Mouse (Mus musculus): ENCODE results near the gene Pde1a. TPM values are rescaled to one million over a fixed set of nuclear protein-coding genes. Genes with fewer than 3 reads are reported as not detected.
"Not testable (repeated sequence)": the region's sequence is repeated elsewhere in the genome, so short reads cannot be mapped to it uniquely, and the experiment has no call there.

Pde1a gene
- polyA plus RNA-seq, 1 experiment from 2014 or later = 2.5 TPM

- no peak overlapping the region for H3K4me3 ChIP-seq (replicated peaks)
- WGBS (ENCODE audit: insufficient replicate concordance) = 70% methylated on average over 6 of the region's 6 CpGs
- H3K9ac ChIP-seq = no peak overlapping the region
- no peaks in the 10 kb centered on the region for H3K4me1 ChIP-seq (replicated peaks)
- H3K27ac ChIP-seq (replicated peaks) = no peak overlapping the region
- H3K9me3 ChIP-seq (replicated peaks) = no peaks in the 10 kb centered on the region
- H3K27me3 ChIP-seq = no peaks in the 10 kb centered on the region
- no peak for ATAC-seq (ENCODE audit: insufficient read depth)
- H3K4me2 ChIP-seq = no peak overlapping the region
- H3K36me3 ChIP-seq (replicated peaks) = no peaks in the 10 kb centered on the region
Observed at GRCm38 (mm10) chr2:79883631-79884350, 245.5 kb downstream of the Pde1a start.

DNA sequence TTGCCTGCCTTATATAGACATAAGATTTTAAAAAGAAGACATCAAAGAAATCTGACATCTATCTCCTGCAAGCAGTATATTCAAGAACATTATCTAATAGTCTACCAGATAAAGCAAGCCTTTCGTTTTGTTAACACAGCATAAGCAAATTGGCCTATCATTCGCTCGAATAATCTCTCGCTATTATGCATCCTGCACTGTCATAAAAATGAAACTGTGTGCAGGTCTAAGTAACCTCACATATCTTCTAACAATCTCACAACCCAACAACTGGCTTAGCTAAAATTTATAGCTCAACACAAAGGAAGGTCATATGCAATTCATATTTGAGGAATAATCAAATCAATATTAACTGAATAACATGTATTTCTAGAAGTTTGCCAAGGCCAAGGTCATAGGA lies 246.0 kb downstream of the Pde1a start:
- Histone ChIP-seq H3K36me3 (replicated peaks) (no peaks in the 10 kb centered on the region), H3K4me2 (no peak overlapping the region), H3K9me3 (replicated peaks) (no peaks in the 10 kb centered on the region), H3K27ac (replicated peaks) (no peak overlapping the region), H3K4me1 (replicated peaks) (no peaks in the 10 kb centered on the region), H3K4me3 (replicated peaks) (no peak overlapping the region), H3K9ac (no peak overlapping the region), H3K27me3 (no peaks in the 10 kb centered on the region)
- 75% methylated on average over 4 of the region's 4 CpGs for WGBS (ENCODE audit: insufficient replicate concordance)
- no peak for ATAC-seq (ENCODE audit: insufficient read depth)

DNA sequence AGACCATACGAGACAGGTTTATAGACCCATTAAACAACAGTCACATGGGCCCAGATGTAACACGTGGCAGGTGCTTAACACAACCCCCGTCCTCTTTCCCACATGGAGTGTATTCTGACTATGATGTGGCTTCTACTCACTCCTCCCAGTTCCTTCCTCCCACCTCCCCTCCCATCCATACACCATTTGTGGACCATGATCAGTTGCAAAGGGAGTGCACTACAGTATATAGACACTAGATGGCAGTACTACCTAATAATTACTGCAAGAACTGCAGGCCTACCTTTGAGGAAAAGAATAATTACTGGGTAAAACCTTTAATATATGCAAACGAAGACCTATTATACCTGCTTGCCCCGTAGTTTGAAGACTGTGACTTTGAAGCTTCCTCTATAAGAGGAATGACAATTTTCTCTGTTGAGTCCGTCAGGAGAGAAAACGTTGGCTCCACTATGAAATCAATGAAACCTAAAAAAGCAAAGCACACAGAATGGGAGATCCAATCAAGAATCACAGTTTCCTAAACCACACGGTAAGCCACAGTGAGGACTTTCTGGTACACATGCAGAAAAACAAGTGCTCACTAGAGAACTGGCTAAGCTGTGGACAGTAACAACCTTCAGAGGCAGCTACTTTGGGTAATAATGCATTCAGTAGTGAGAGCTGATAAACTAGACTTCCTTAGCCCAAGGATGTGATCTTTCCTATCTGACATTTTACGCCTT lies 263.8 kb downstream of the Pde1a start:
- no peak for ATAC-seq (ENCODE audit: insufficient read depth)
- WGBS (ENCODE audit: insufficient replicate concordance) = 31% methylated on average over 9 of the region's 9 CpGs
- no peaks in the 10 kb centered on the region for H3K9me3 ChIP-seq (replicated peaks)

GRCm38 (mm10) chr2:79856874-79857273 lies 272.4 kb downstream of the Pde1a start:
- Histone ChIP-seq H3K36me3 (replicated peaks) (no peaks in the 10 kb centered on the region), H3K9ac (no peak overlapping the region), H3K4me2 (no peak overlapping the region), H3K27ac (replicated peaks) (no peak overlapping the region), H3K4me1 (replicated peaks) (no peaks in the 10 kb centered on the region), H3K4me3 (replicated peaks) (no peak overlapping the region), H3K27me3 (no peaks in the 10 kb centered on the region), H3K9me3 (replicated peaks) (no peaks in the 10 kb centered on the region)
- WGBS (ENCODE audit: insufficient replicate concordance) = 60% methylated on average over 1 of the region's 1 CpGs
- no peak for ATAC-seq (ENCODE audit: insufficient read depth)

More for the DNA sequence above, 263.8 kb downstream of the Pde1a start:
- Histone ChIP-seq H3K4me3 (replicated peaks) (no peak overlapping the region), H3K4me1 (replicated peaks) (no peaks in the 10 kb centered on the region), H3K27me3 (no peaks in the 10 kb centered on the region), H3K9ac (no peak overlapping the region), H3K27ac (replicated peaks) (no peak overlapping the region), H3K4me2 (no peak overlapping the region), H3K36me3 (replicated peaks) (no peaks in the 10 kb centered on the region)

GRCm38 (mm10) chr2:79847396-79847795 lies 281.9 kb downstream of the Pde1a start:
- H3K27ac ChIP-seq (replicated peaks); H3K4me2 ChIP-seq; ATAC-seq (ENCODE audit: insufficient read depth); H3K9me3 ChIP-seq (replicated peaks); H3K9ac ChIP-seq; H3K27me3 ChIP-seq; H3K4me3 ChIP-seq (replicated peaks); H3K4me1 ChIP-seq (replicated peaks); H3K36me3 ChIP-seq (replicated peaks): not testable (repeated sequence)
- WGBS (ENCODE audit: insufficient replicate concordance) = 69% methylated on average over 13 of the region's 13 CpGs

DNA sequence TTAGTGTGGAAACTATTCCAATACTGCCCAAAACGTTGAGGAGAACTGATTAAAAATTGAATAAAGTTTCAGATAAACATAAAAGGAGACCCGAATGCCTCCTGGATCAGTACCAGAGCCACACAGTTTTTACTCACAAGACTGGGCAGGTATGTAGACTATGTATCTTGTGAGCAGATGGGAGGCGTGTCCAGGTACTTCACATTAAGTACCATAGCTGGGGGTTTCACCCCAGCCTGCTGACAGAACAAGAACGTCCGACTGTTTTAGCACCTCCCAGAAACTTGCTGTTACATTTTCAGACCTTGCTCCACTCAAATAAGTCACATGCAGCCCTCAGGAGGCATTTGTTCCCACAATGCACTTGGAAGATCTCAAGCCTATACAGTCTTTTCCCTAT lies 289.7 kb downstream of the Pde1a start:
- Histone ChIP-seq H3K9me3 (replicated peaks) (no peaks in the 10 kb centered on the region), H3K9ac (no peak overlapping the region), H3K27me3 (no peaks in the 10 kb centered on the region), H3K27ac (replicated peaks) (no peak overlapping the region), H3K4me2 (no peak overlapping the region), H3K4me3 (replicated peaks) (no peak overlapping the region), H3K4me1 (replicated peaks) (no peaks in the 10 kb centered on the region), H3K36me3 (replicated peaks) (no peaks in the 10 kb centered on the region)
- ATAC-seq (ENCODE audit: insufficient read depth) = no peak
- WGBS (ENCODE audit: insufficient replicate concordance) = 49% methylated on average over 5 of the region's 5 CpGs

DNA sequence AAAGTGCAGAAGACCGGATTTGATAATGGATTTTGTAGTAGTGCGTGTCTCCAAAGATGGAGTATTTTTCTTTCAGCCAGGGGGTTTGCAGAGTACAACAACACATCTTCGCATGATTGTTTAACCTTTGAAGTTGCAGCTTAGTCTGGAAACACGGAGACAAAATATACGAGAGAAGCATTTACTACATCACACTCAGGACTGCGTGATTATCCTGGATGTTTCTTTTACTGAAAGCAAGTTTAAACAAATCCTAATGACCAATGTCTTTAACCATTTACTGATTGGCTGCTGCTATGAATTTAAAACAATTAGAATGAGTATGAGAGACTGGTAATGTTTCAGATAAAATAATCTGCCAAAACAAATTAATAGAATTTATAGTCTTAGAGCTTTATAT lies 290.2 kb downstream of the Pde1a start:
- Histone ChIP-seq H3K27me3 (no peaks in the 10 kb centered on the region), H3K4me3 (replicated peaks) (no peak overlapping the region), H3K4me1 (replicated peaks) (no peaks in the 10 kb centered on the region), H3K9ac (no peak overlapping the region), H3K4me2 (no peak overlapping the region), H3K36me3 (replicated peaks) (no peaks in the 10 kb centered on the region), H3K9me3 (replicated peaks) (no peaks in the 10 kb centered on the region), H3K27ac (replicated peaks) (no peak overlapping the region)
- WGBS (ENCODE audit: insufficient replicate concordance) = 72% methylated on average over 6 of the region's 6 CpGs
- ATAC-seq (ENCODE audit: insufficient read depth) = no peak

GRCm38 (mm10) chr2:79825853-79826252 lies 303.4 kb downstream of the Pde1a start:
- ATAC-seq (ENCODE audit: insufficient read depth) = no peak
- Histone ChIP-seq H3K9me3 (replicated peaks) (no peaks in the 10 kb centered on the region), H3K4me3 (replicated peaks) (no peak overlapping the region), H3K27ac (replicated peaks) (no peak overlapping the region), H3K27me3 (no peaks in the 10 kb centered on the region), H3K4me2 (no peak overlapping the region), H3K36me3 (replicated peaks) (no peaks in the 10 kb centered on the region), H3K9ac (no peak overlapping the region), H3K4me1 (replicated peaks) (no peaks in the 10 kb centered on the region)
- 57% methylated on average over 4 of the region's 4 CpGs for WGBS (ENCODE audit: insufficient replicate concordance)

DNA sequence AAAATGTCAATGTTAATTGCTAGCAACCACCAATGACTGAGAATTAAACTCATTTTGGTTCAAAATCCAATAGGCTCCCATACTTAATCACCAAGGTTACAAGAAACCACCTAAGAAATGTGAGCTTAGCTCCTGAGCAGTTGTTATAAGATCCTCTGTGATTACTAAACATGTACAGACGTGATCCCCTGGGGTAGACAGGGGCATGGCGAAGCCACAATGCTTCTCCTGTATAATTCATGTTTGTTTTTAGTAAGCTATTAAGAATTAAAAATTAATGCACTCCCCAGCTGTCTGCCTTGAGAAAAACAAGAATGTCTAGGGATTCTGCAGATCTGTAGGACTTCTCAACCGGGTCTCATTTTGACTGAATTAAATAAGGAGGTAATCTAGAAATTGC lies 309.7 kb downstream of the Pde1a start:
- WGBS (ENCODE audit: insufficient replicate concordance) = 61% methylated on average over 3 of the region's 3 CpGs
- Histone ChIP-seq H3K9ac (no peak overlapping the region), H3K4me1 (replicated peaks) (no peaks in the 10 kb centered on the region), H3K27ac (replicated peaks) (no peak overlapping the region), H3K27me3 (no peaks in the 10 kb centered on the region), H3K4me3 (replicated peaks) (no peak overlapping the region), H3K4me2 (no peak overlapping the region), H3K36me3 (replicated peaks) (no peaks in the 10 kb centered on the region), H3K9me3 (replicated peaks) (no peaks in the 10 kb centered on the region)
- no peak for ATAC-seq (ENCODE audit: insufficient read depth)

DNA sequence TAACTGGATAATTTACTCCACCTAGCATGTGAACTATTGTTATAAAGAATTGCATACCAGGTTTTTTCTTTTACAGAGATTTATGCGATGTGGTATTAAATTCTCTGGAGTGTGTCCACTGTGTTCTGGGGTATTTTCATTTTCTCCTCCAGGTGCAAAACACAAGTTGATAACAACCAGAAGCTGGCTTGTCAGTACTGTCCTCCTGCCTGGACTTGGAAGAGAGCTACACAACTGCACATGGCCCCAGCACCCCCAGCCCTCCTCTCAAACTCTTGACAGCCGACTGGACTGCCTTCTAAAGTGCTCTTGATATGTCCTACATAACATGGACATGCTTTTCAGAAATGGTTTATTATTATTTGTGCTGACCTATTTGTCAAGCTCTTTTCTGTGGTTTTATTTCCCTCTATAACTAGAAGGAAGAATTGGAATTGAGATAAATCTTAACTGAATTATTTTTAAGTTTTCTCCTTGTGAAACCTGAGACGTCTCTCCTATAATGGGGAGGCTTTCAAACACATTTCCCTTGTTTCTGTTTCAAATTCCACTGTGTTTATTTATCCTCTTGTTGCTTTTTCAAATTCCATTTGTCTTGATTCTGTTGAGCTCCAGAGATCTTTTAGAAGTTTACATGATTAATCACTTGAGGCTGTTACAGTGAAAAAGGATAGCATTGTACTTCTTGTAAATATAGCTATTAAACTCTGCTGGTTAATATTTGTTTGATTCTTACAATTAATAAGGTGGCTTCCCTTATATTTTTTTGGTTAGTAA lies 313.4 kb downstream of the Pde1a start:
- Histone ChIP-seq H3K27ac (replicated peaks) (no peak overlapping the region), H3K4me1 (replicated peaks) (no peaks in the 10 kb centered on the region), H3K9ac (no peak overlapping the region), H3K9me3 (replicated peaks) (no peaks in the 10 kb centered on the region), H3K4me3 (replicated peaks) (no peak overlapping the region), H3K27me3 (no peaks in the 10 kb centered on the region), H3K36me3 (replicated peaks) (no peaks in the 10 kb centered on the region), H3K4me2 (no peak overlapping the region)
- ATAC-seq (ENCODE audit: insufficient read depth) = no peak
- WGBS (ENCODE audit: insufficient replicate concordance) = 55% methylated on average over 3 of the region's 3 CpGs

- Histone ChIP-seq H3K36me3 (replicated peaks) (no peaks in the 10 kb centered on the region), H3K27ac (replicated peaks) (no peak overlapping the region), H3K27me3 (no peaks in the 10 kb centered on the region), H3K9ac (no peak overlapping the region), H3K4me2 (no peak overlapping the region), H3K4me3 (replicated peaks) (no peak overlapping the region), H3K9me3 (replicated peaks) (no peaks in the 10 kb centered on the region), H3K4me1 (replicated peaks) (no peaks in the 10 kb centered on the region)
- ATAC-seq (ENCODE audit: insufficient read depth) = no peak
- 44% methylated on average over 7 of the region's 7 CpGs for WGBS (ENCODE audit: insufficient replicate concordance)
Observed at GRCm38 (mm10) chr2:79798627-79799026, 330.6 kb downstream of the Pde1a start.

All from liver, embryonic 15.5 days (tissue).